Mouse (Mus musculus) left cerebral cortex, postnatal 14 days (tissue): ENCODE measurements at regions not wholly inside any gene's neighbourhood (a gene's known extent, or its start where the extent isn't known, plus 50 kb on each side); places are given as distances from the start of the nearest gene placed in this dataset.

Experiments used
- DNase-seq, 2 experiments: peaks; one replicate each; pipeline ENCODE4 v3.0.0; 2021 to 2022; ENCODE audit warnings: low spot score in 2 of 2, mixed read lengths in 1 of 2
- intact Hi-C: fragments of 180-260 bp; cut with DNase I; formaldehyde crosslinking; loops from one replicate; pipeline ENCODE4 v1.15.1; 2025

DNA sequence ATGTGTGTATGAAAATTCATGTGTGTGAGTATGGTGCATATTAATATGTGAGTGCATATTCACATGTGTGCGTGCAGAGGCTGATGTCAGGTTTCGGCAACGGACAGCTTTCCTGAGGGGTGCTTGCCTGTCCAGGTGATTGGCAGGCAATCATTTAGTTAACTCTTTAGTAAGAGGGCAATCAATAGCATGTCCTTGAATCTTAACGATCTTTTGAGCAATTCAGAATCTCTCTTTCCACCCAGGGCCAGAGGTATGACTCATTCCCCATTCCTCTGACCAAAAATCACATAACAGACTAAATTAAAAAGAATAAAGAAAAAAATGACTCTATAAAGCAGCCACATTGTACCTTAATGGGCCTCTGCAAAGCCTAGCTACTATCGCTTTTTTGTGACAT, 303.7 kb downstream of the Tbc1d1 start:
- intact Hi-C loops: no loop called here
- no peak for DNase-seq

DNA sequence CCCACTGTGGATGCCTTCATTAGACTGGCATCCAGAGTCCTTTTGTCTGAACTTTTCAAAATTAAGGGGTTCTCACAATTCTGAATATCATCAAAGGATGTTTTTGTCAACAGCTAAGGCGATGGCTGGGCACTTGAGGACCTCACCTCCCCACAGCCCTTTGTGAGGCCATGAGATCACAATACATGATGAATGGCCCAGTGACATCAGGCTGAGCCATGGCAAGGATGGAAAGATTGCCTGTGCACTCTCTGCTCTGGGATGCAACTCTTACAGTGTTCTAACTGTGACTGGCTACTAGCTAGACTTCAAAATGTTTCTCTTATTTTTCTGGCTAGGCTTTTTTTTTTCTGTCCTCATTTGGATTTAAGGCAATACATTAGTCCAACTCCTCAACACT, 304.8 kb downstream of the Tbc1d1 start:
- no peak for DNase-seq
- intact Hi-C loops: no loop called here

DNA sequence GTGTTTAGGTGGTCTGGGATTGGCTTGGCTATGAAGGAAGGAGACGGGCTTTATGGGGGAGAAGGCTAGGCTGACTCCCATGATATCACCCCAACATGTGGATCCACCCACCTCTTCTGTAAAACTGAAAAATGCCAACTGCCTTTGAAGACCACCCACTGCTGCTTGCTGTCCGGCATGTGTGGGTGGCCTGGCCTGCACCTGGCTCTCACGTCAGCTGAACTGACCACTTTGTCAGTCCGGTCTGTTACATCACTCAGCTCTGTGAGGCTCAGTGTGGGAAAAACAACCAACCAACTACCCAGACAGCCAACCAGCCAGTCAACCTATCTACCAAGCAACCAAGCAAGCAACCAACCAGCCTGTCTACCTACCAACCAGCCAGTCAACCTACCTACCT, 305.5 kb downstream of the Tbc1d1 start:
- DNase-seq: no peak
- intact Hi-C loops: no loop called here

DNA sequence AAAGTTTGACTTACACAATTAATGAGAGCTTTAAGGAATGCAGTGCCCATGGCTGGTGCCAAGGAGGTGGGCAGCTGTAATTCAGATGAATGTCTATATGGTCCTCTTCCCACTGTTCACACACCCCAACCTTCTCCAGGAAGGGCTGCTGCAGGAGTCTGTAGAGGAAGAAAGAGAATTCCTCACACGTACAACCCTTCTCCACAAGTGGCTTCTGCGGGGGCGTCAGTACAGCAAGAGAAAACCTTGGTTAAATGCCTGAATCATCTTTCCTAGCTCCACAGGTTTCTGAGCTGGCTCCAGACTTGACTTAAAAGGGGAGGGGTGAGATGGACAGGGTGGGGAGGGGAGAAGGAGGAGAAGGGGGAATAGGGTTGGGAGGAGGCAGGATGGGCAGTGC, 306.3 kb downstream of the Tbc1d1 start:
- intact Hi-C loops: no loop called here
- DNase-seq: peak; percentile 30 to 35

DNA sequence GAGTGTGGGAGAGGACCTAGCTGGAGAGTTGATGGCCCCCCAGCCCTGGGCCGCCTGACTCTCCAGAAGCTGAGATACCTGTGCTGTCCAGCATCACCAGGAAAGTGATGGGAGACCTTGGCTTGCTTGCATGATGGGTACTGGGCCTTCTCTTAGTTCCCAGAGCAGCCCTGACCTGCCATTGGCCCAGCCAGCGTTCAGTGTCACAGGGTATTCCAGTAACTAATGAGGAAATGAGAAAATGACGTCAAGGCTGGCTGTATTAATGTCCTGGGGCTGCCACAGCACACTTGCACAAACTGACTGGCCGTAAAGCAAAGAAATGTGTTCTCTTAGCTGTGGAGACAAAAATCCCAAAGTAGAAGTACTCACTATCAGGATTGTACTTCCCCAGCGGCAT, 307.5 kb downstream of the Tbc1d1 start:
- intact Hi-C loops: no loop called here
- no peak for DNase-seq

DNA sequence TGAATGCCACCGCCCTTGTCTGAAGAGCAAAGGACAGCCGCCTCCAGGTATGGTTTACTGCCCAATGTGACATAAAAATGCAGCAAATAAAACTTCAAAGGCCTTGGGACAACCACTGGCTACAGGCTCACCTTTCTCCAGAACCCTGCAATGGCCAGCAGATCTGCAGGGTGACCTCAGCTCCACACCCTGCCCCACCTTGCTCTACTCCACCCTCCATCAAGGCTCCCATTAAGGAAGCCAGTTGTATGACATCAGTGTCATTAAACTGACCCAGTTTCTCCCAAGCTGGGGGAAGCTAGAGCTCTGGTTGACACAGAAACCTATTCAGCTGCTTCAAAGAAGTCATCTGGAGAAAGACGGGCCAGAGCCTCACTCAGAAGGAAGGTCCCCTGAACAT, 310.2 kb downstream of the Tbc1d1 start:
- intact Hi-C loops: no loop called here
- no peak for DNase-seq

DNA sequence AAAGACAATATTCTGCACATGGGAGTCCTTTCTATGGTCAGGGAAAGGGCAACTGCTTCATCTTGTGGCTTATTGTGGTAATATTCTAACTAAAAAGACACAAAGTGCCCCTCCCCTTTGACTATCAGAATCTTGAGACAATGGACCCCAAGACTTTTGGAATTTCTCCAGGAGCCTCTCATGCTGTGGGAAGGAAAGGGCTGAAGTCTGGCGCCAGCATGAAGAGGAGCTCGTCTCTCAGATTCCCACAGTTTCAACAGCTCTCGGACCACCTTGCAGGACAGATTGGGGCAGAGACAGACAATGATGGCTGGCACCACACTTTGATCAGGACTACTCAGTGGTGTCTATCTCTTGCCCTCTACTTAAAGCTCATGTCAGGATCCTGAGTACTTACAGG, 311.8 kb downstream of the Tbc1d1 start:
- intact Hi-C loops: no loop called here
- DNase-seq: no peak

DNA sequence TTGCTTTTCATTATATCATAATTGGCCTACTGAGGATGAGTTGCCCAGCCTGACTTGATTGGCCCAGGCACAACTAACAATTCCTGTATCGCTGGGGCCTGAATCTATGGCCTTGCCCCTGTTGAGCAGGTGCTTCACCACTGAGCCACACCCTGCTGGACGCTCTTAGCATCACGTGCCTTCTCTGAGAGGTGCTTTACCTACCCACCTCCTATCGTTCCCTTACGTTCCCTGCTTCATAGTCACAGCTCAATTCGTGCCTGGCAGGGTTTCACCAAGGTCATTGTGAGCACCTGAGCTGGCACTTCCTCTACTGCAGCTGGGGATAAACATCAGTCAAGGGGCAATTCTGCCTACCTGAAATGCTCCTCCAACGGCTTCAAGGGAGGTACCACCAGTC, 312.2 kb downstream of the Tbc1d1 start:
- intact Hi-C loops: no loop called here
- no peak for DNase-seq

DNA sequence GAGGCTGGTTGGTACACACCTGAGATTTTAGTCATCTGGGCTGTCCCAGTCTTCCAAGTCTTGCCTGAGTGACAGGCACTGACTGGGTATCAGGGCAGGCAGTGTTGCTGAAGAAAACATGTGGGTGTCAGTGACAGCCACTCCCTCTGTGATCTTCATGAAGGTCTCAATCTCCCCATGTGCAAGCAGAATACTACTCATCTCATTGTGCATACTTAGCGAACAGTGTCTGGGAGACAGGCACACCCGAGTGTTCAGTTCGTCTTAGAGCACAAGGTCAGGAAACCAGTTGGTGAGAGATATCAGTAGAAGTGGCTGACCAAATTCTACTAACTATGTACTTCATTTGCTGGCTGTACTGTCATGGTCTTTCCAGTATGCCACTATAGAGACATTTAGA, 315.9 kb downstream of the Tbc1d1 start:
- no peak for DNase-seq
- intact Hi-C loops: no loop called here

DNA sequence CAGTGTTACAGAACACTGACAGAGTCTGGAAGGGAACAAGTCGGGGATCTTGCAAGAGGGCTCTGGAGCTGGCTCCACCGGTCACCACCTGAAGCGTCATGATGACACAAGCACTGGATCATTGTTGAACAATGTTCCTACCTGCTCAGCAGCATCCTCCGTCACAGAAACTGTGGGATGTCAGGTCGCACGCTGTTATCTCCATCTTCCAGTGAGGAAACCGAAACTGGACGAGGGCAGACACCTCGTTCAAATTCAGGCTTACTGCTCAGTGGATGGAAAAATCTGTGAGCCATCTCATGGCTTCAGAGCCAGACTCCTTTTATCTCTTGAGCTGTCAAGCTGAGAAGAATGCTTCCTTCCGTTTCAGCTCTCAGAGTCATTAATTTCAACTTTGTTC, 316.3 kb downstream of the Tbc1d1 start:
- intact Hi-C loops: no loop called here
- no peak for DNase-seq

DNA sequence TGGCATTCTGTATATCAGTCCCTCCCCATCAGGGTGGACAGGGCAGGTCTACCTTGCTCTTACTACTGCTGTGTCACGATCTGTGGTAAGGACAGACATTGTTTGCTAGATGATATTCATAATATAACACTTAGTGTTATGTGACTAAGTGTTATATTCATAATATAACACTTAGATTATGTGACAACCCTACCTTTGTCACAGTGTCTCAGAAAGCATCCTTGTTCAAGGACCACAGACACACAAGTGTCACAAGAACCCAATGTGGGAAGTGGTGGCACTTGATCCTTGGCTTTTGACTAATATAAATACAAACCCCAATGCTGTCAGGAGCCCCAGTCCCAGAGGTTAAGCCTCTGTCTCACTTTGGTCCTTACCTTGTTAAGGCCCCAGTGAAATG, 318.8 kb downstream of the Tbc1d1 start:
- intact Hi-C loops: no loop called here

DNA sequence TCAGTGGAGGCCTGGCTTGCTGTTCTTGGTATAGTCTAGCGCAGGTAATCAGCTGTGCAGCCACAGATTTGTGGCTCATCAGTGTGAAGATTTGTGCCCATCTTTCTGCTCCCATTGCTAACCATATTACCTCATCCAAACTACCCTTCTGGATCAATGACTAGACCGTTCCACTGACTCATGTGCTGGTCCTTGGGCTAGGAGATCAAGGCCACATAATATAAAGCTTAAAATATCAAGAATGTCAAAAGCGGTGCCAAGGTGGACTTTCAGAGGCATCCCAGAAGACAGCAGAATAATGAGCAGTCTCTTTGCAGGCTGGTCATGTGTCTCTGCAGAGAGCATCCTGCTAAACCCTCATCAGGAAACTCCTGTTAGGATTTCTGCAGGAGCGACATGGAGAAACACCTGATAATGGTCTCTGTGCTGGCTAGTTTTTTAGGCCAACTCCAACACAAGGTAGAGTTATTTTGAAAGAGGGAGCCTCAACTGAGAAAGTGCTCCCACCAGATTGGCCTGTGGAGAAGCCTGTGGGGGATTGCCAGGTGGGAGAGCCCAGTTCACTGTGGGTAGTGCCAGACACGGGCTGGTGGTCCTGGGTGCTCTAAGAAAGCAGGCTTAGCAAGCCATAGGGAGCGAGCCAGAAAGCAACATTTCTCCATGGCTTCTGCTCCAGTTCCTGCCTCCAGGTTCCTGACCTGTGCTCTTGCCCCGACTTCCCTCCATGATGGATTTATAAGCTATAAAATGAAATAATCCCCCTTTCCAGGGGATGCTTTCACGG, 319.8 kb downstream of the Tbc1d1 start:
- intact Hi-C loops: no loop called here
- DNase-seq: no peak

More for the DNA sequence above, 318.8 kb downstream of the Tbc1d1 start:
- DNase-seq: no peak

DNA sequence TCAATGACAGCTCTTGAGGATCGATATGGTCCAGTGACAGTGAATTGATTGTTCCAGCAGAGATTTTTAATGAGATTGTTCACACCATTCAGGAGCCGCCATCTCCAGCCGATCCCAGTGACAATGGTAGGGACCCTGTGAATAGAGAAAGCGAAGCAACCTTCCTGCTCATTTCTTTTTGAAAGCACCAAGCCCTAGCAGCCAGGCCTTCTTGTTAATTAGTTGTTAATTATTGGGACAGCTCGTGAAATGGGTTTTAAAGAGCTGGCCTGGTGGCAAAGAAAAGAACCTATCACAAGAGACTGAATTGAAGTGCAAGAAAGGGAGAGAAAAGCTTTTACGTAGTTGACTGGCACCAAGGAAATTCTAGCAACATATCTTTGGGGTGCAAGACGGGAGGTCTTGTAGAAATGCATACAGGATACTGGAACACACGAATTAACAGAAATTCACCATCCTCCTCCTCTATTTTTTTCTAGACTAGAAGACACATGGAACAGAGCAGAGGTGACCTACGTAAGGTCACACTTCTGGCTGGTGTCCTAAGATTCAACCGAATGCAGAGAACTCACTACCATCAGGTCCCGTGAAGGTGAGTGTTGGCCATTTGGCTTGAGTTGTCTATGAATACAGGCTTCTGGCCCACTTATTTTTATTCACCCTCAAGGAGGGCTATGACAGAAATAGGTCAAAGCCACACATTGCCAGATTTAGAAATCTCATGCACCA, 320.7 kb downstream of the Tbc1d1 start:
- intact Hi-C loops: no loop called here
- no peak for DNase-seq

DNA sequence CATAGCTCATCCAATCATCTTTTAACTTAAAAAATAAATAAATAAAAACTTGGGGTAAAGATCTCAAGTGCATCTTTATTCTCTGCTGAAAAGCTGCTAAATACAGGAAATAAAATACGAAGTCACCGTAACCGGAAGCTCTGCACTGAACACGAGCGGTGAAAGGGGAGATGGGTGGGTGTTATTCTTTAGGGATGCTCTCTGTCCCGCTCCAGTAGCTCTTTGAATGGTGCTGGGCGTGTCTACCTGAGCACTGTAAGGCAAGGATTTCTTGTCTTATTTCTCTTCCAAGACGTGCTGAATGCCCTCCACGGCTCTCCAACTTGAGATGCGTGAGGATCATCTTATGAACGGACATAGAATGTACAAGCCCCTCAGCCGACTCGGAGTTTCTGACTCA, 322.0 kb downstream of the Tbc1d1 start:
- intact Hi-C loops: no loop called here
- no peak for DNase-seq

DNA sequence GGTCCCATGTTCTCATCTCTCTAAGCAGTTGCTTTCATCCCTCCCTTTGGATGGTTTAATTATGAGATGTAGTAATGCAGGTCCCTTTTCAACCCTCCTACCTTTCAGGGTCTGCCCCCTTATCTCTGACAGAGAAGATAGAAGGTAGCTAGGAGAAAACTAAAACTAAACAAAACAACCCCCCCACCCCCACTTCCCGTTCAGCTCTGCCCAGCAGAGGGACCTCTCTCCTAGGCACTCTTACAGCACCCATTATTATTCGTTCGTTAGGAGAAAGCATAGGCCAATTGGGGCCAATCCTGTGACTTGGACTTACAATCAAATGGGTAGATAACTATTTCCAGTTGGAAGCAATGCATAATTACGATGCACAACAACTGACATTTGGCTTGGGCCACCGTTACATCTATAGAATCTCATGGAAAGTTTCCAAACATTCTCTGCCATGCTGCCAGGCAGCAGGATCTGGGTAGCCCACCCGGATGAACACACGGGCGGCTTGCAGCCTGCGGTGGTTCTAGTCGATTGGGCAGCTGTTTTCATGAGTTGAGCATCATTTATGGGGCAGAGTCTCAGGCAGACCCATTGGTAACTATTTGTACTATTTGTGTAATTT, 322.6 kb downstream of the Tbc1d1 start:
- no peak for DNase-seq
- intact Hi-C loops: no loop called here

DNA sequence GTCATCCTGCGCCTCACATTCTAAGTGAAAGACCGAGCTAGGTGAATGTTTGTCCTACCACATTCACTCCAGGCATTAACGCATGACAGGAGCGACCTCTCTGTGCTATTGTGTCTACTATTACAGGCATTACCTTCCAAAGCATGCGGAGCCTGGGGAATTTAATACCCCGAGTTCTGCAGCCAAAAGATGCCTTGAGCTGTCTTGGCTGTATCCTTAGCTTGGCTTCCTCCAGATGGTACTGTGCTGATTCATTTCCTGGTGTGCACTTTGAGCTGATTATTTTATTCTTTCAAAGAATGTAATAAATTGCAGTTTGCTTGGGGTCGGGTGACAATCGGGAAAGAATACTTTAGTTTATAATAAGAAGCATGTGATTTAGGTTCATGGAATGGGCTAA, 323.2 kb downstream of the Tbc1d1 start:
- DNase-seq: no peak
- intact Hi-C loops: no loop called here

DNA sequence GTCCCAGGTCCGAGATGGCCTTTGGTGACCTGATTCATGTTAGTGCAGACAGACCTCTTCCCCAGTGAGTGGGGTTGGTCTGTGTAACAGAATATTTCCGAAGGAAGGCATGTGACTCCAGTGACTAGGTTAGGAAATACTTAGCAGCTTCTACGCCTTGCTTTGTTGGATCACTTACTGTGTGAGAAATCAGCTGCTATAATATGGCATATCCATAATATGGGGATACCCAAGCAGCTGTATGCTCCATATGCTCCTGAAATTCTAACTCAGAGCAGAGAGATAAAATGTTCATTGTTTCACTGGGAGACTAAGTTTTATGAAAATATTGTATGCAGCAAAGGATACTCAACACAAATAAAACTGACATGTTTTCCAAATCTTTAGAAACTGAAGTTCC, 318.1 kb upstream of the Klf3 start:
- DNase-seq: no peak
- intact Hi-C loops: no loop called here

DNA sequence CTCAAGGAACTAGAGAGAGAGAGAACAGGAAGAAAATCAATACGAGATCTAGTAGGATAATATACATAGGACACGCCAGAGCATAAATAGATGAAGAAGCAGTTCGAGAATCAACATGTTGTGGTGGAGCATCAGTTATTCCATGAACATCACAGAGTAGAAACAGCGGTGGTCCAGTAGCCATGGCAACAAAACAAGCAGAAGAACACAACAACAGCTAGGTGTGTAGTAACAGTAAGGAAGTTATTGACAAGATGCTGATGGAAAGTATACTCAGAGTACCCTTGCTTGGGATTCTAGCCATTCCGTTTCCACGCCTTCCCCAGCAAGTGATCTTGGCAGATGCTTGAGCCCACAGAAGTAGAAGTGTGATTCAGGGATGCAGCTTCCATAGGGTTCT, 317.3 kb upstream of the Klf3 start:
- intact Hi-C loops: no loop called here
- no peak for DNase-seq

DNA sequence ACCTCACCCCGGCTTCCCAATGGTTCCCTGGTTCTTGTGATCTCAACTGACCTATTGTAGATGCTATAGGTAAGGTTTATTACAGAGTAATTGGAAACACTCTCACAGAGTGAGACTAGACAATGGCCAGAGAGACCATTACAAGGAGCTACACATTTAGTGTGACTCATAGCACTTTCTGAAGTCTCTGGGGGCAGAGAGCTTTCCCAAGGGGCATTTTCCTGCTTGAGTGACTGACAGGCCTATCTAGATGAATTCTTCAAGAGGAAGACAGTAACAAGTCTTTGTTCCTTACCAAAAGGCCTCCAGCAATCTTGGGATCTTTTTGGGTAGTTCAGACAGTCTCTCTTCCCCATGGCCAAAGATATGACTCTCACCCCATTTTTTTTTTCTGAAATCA, 316.4 kb upstream of the Klf3 start:
- intact Hi-C loops: no loop called here
- no peak for DNase-seq

DNA sequence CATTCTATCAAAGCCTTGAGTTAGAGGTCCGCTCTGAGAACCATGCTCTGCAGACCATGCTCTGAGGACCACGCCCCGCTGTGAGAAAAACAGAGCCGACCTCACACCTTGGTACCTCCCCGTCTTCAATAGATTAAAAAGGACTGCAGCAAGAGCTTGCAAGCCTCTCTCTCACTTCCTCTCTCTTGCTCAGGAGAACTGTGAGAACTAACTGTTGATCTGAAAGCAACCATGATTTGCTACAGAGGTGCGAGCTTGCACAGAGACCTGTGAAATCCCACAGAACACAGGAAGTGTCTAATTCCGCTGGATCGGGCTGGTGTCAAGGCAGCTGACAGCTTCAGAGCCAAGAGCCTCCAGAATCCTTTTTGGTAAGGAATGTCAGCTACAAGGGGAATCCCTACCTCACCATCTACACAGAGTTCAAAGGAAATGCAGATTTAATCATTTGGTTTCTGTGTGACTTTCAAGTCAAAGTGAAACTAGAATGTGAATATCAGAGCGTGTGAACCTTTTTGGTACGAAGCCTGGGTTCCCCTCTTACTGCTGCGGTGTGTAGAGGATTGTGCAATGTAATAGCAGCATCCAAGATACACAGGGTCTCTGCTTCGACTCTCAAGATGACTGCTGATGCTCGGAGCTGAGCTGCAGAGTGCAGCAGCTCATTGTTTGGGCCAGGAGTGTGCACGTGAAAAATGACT, 315.3 kb upstream of the Klf3 start:
- no peak for DNase-seq
- intact Hi-C loops: no loop called here
